Mouse (Mus musculus) limb, embryonic 15.5 days (tissue): Measurements from ENCODE around the gene Zfp54. TPM values are rescaled to one million over a fixed set of nuclear protein-coding genes. Genes with fewer than 3 reads are reported as not detected.
"Not testable (repeated sequence)": the region's sequence is repeated elsewhere in the genome, so short reads cannot be mapped to it uniquely, and the experiment has no call there.

ENCODE experiments used
- ATAC-seq: fragments of 200-750 bp; cut with Nextera tagmentation; 2 replicates; pipeline ENCODE4 v1.8.0; 2017; ENCODE audit warnings: low read depth, moderate TSS enrichment; ENCODE audit not compliant: insufficient number of reproducible peaks, low FRiP score, low TSS enrichment
- H3K27ac ChIP-seq: fragments of 300-500 bp; sonication (generic); 2 replicates; pipeline ENCODE4 v1.5.1; 2015; ENCODE audit warnings: moderate library complexity, mild to moderate bottlenecking, inconsistent platforms
- H3K27me3 ChIP-seq: fragments of 300-500 bp; sonication (generic); 2 replicates; pipeline ENCODE4 v1.6.1; 2015; ENCODE audit warnings: inconsistent platforms
- H3K36me3 ChIP-seq: fragments of 300-500 bp; sonication (generic); 2 replicates; pipeline ENCODE4 v1.6.1; 2015; ENCODE audit warnings: inconsistent platforms
- H3K4me1 ChIP-seq: fragments of 300-500 bp; sonication (generic); 2 replicates; pipeline ENCODE4 v1.6.1; 2015; ENCODE audit warnings: inconsistent platforms
- H3K4me2 ChIP-seq: fragments of 300-500 bp; sonication (generic); 2 replicates; pipeline ENCODE4 v1.6.1; 2015; ENCODE audit warnings: mild to moderate bottlenecking, inconsistent platforms
- H3K4me3 ChIP-seq: fragments of 300-500 bp; sonication (generic); 2 replicates; pipeline ENCODE4 v1.5.1; 2015; ENCODE audit warnings: mild to moderate bottlenecking, inconsistent platforms
- H3K9ac ChIP-seq: fragments of 300-500 bp; sonication (generic); 2 replicates; pipeline ENCODE4 v1.6.1; 2015; ENCODE audit warnings: inconsistent platforms
- H3K9me3 ChIP-seq: fragments of 300-500 bp; sonication (generic); 2 replicates; pipeline ENCODE4 v1.6.1; 2016; ENCODE audit warnings: inconsistent platforms
- WGBS: fragments of 180-500 bp; shearing (Covaris S2); methylation state at CpG from one replicate; pipeline ENCODE4 v1.1.7; 2015; 5-methylcytosine and 5-hydroxymethylcytosine counted together
- polyA plus RNA-seq: library from polyadenylated mRNA; unstranded; fragments of >200 nt; fragmentation: Nextera tagmentation; extraction: Ambion mirVana; gene quantifications from 2 replicates; pipeline ENCODE4 v1.2.1, GENCODE M21; 2015

Zfp54 gene
- 5.3 and 6.0 TPM in 2 replicates for polyA plus RNA-seq

DNA sequence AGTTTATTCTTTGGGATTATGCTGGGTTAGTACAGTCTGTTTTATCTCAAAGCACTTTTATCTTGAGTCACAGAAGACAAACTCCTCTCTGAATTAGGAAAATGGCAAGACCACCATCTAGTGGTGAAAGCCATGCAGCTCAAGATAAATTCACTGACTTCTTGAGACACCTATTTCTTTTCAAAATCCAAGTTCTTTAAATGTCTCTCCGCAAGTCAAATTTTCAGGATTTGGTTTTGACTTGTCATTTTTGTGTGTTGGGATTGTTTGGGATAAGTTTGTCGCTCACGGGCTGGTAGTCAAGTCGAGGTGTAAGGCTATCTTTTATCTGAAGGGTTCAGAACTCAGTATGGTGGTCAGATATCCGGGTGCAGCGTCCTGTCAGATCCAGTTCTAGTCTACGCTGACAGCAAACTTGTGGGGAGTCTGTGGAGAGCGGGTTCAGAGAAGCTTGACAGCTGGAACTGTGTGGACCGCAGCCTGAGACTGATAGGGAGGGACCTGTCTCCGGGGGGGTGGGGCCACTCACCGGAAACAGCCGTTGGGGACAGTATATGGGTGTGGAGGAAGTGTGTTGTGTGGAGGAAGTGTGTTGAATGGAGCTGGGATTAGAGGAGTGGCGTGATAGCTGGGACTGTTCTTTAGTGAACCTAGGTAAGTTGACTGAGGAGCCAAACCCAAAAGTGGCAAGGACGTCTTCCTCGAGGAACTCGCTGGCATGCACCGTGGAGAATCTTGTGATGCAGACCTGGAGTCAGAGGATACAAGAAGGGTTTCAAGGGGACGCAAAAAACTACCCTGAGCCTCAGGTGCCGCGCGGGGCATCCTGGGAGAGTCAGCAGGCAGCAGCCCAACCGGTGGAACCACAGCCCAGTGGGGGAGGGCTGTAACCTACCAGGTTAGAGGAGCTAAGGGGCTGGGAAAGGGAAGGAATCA lies at the start of gene Zfp54:
Gene Zfp54 (plus strand): TSS at position 564 of the 936 bp plus-strand sequence.
- Histone ChIP-seq H3K4me3 (peak within 1 kb of the TSS; percentile 50), H3K4me2 (peak within 1 kb of the TSS; percentile 83), H3K27ac (peak within 1 kb of the TSS; percentile 84), H3K9ac (peak within 1 kb of the TSS; percentile 35), H3K4me1 (no peaks in the 10 kb centered on the region), H3K36me3 (no peaks in the 10 kb centered on the region), H3K27me3 (no peaks in the 10 kb centered on the region), H3K9me3 (no peaks in the 10 kb centered on the region)
- WGBS, result under 1% methylated on average over 22 of the region's 22 CpGs
- peak; percentile 91 for ATAC-seq

- H3K27me3 ChIP-seq, result no peaks in the 10 kb centered on the region
- no peak overlapping the region for H3K9ac ChIP-seq
- no peak overlapping the region for H3K4me2 ChIP-seq
- no peak overlapping the region for H3K27ac ChIP-seq
- H3K9me3 ChIP-seq, result no peaks in the 10 kb centered on the region
- H3K4me1 ChIP-seq, result no peaks in the 10 kb centered on the region
- ATAC-seq, result no peak
- no peak overlapping the region for H3K4me3 ChIP-seq
- WGBS, result 70% methylated on average over 1 of the region's 1 CpGs
- H3K36me3 ChIP-seq, result no peaks in the 10 kb centered on the region
Measured at GRCm38 (mm10) chr17:21375311-21375710, 47.7 kb upstream of the Zfp54 start.

- peak; percentile 95 for ATAC-seq
- peak within 1 kb of the TSS; percentile 71 for H3K4me2 ChIP-seq
- peak within 1 kb of the TSS; percentile 18 for H3K9ac ChIP-seq
- no peaks in the 10 kb centered on the region for H3K9me3 ChIP-seq
- H3K27ac ChIP-seq, result peak within 1 kb of the TSS; percentile 51; the same call in 1 of the 2 replicates
- WGBS, result 4% methylated on average over 20 of the region's 20 CpGs
- H3K36me3 ChIP-seq, result no peaks in the 10 kb centered on the region
- H3K4me1 ChIP-seq, result no peaks in the 10 kb centered on the region
- H3K27me3 ChIP-seq, result no peaks in the 10 kb centered on the region
- peak within 1 kb of the TSS; percentile 54 for H3K4me3 ChIP-seq
Measured at GRCm38 (mm10) chr17:21383391-21384056, 39.5 kb upstream of the Zfp54 start, which contains the start of gene Zfp677. Zfp677 (plus strand) TSS chr17:21383748.

GRCm38 (mm10) chr17:21384057-21384411 lies 39.0 kb upstream of the Zfp54 start:
- no peaks in the 10 kb centered on the region for H3K36me3 ChIP-seq
- peak overlapping the region; percentile 51; the same call in 1 of the 2 replicates for H3K27ac ChIP-seq
- WGBS, result 14% methylated on average over 8 of the region's 8 CpGs
- no peaks in the 10 kb centered on the region for H3K9me3 ChIP-seq
- no peaks in the 10 kb centered on the region for H3K4me1 ChIP-seq
- no peaks in the 10 kb centered on the region for H3K27me3 ChIP-seq
- peak overlapping the region; percentile 54 for H3K4me3 ChIP-seq
- H3K4me2 ChIP-seq, result peak overlapping the region; percentile 71
- peak overlapping the region; percentile 18; the same call in 1 of the 2 replicates for H3K9ac ChIP-seq
- no peak for ATAC-seq

GRCm38 (mm10) chr17:21438806-21439400 lies 15.9 kb downstream of the Zfp54 start:
- ATAC-seq, H3K9ac ChIP-seq: not testable (repeated sequence)
- WGBS, result 81% methylated on average over 9 of the region's 9 CpGs

DNA sequence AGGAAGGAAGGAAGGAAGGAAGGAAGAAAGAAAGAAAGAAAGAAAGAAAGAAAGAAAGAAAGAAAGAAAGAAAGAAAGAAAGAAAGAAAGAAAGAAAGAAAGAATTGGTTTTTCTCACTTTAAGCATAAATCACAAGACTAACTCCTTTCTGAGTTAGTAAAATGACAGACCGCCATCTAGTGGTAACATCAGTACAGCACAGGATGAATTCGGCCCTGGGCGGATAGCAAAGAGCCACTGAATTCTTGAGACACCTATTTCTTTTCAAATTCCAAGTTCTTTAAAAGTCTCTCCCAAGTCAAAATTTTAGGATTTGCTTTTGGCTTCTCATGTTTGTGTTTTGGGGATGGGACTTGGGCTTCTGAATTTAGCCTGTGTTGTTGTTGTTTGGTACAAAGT lies 26.6 kb downstream of the Zfp54 start:
- Histone ChIP-seq H3K4me1 (peaks cover 5% of the 10 kb centered on the region; the same call in 1 of the 2 replicates), H3K27ac (peak overlapping the region; percentile 97), H3K9me3 (no peaks in the 10 kb centered on the region), H3K4me2 (peak overlapping the region; percentile 63), H3K36me3 (peaks cover 6% of the 10 kb centered on the region; the same call in 1 of the 2 replicates), H3K27me3 (no peaks in the 10 kb centered on the region), H3K4me3 (peak overlapping the region; percentile 64), H3K9ac (peak overlapping the region; percentile 34; the same call in 1 of the 2 replicates)
- peak; percentile 74; the same call in 1 of the 2 replicates for ATAC-seq
- WGBS, result 0% methylated on average over 3 of the region's 3 CpGs

More at GRCm38 (mm10) chr17:21438806-21439400, 15.9 kb downstream of the Zfp54 start:
- H3K36me3 ChIP-seq, H3K9me3 ChIP-seq, H3K27me3 ChIP-seq, H3K4me2 ChIP-seq, H3K27ac ChIP-seq, H3K4me1 ChIP-seq, H3K4me3 ChIP-seq: not testable (repeated sequence)

DNA sequence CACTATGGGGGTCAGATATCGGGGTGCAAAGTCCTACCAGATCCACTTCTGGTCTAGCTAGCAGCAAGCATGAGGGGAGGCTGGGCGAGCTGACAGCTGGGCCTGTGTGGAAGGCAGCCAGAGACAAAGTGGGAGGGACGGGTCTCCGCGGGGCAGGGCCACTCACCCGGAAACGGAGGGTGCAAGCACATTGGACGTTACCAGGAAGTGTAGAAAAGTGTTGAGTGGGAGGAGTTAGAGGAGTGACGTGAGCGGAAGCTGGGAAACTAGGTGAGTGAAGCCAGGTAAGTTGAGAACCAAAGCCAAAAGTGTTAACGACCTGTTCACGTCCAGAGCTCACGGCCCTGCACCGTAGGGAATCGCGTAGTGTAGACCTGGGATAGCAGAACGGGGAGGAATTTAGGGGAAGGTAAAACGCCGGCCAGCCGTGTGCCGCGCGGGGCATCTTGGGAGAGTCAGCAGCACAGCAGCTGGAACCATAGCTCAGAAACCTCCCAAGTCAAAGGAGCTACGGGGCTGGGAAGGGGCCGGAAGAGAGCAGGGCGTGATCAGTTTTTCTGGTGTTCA lies 27.2 kb downstream of the Zfp54 start, which contains the start of gene Zfp51:
Gene Zfp51 (plus strand): TSS at position 237 of the 567 bp plus-strand sequence.
- H3K36me3 ChIP-seq, result peaks cover 6% of the 10 kb centered on the region; the same call in 1 of the 2 replicates
- H3K4me1 ChIP-seq, result peaks cover 5% of the 10 kb centered on the region; the same call in 1 of the 2 replicates
- H3K27ac ChIP-seq, result peak within 1 kb of the TSS; percentile 97
- H3K9ac ChIP-seq, result peak within 1 kb of the TSS; percentile 44
- no peaks in the 10 kb centered on the region for H3K9me3 ChIP-seq
- peak within 1 kb of the TSS; percentile 63 for H3K4me2 ChIP-seq
- ATAC-seq, result peak; percentile 100
- WGBS, result under 1% methylated on average over 26 of the region's 26 CpGs
- H3K4me3 ChIP-seq, result peak within 1 kb of the TSS; percentile 64
- no peaks in the 10 kb centered on the region for H3K27me3 ChIP-seq

- Histone ChIP-seq H3K9ac (no peak overlapping the region), H3K27ac (no peak overlapping the region), H3K4me1 (no peaks in the 10 kb centered on the region), H3K27me3 (no peaks in the 10 kb centered on the region), H3K36me3 (peaks cover 38% of the 10 kb centered on the region), H3K4me2 (no peak overlapping the region), H3K4me3 (no peak overlapping the region), H3K9me3 (no peaks in the 10 kb centered on the region)
- ATAC-seq, result no peak
- 90% methylated on average over 5 of the region's 5 CpGs for WGBS
Measured at GRCm38 (mm10) chr17:21463550-21463949, 40.5 kb downstream of the Zfp54 start.

- Histone ChIP-seq H3K4me2 (no peak overlapping the region), H3K9ac (no peak overlapping the region), H3K9me3 (no peaks in the 10 kb centered on the region), H3K4me3 (no peak overlapping the region), H3K4me1 (peaks cover 13% of the 10 kb centered on the region), H3K27me3 (no peaks in the 10 kb centered on the region), H3K27ac (peak overlapping the region; percentile 68; the same call in 1 of the 2 replicates), H3K36me3 (no peaks in the 10 kb centered on the region)
- WGBS, result 56% methylated on average over 3 of the region's 3 CpGs
- no peak for ATAC-seq
Measured at GRCm38 (mm10) chr17:21472032-21472652, 49.1 kb downstream of the Zfp54 start.

DNA sequence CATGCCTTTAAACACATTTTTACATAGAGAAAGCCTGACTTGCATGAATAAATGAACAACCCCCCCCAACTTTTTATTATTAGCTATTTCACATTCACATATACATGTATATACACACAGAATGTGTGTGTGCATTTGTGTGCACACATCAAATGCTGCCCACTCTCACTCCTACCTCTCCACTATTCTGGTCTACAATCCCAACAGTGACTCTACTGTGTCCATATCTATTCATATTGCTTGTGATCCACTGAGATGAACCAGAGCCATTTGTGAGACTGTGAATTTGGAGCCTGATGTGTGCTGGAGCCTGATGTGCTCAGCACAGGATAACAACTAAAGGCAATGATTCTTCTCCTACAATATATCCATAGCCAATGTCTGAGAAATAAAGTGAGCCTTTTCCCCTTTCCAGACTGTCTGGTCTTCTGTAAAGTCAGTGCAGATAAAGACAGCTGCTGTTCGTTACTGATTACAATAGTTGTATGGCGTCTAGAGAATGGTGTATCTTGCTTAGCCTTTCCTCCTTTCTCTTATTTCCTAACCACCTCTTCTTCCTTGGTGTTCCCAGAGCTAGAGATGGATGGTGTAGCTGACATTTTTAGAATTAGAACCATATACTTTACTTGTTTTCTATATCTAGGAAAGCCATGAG lies 49.8 kb downstream of the Zfp54 start:
- H3K4me3 ChIP-seq, result no peak overlapping the region
- peaks cover 13% of the 10 kb centered on the region for H3K4me1 ChIP-seq
- WGBS, result 42% methylated on average over 2 of the region's 2 CpGs
- no peaks in the 10 kb centered on the region for H3K36me3 ChIP-seq
- no peak overlapping the region for H3K4me2 ChIP-seq
- H3K27me3 ChIP-seq, result no peaks in the 10 kb centered on the region
- peak overlapping the region; percentile 68; the same call in 1 of the 2 replicates for H3K27ac ChIP-seq
- no peaks in the 10 kb centered on the region for H3K9me3 ChIP-seq
- no peak overlapping the region for H3K9ac ChIP-seq
- no peak for ATAC-seq
